Mouse (Mus musculus): ENCODE data around the gene Atp13a3.
A peak's percentile ranks its signal among the peaks of the same experiment; 100 is the strongest.

Gene Atp13a3

DNA sequence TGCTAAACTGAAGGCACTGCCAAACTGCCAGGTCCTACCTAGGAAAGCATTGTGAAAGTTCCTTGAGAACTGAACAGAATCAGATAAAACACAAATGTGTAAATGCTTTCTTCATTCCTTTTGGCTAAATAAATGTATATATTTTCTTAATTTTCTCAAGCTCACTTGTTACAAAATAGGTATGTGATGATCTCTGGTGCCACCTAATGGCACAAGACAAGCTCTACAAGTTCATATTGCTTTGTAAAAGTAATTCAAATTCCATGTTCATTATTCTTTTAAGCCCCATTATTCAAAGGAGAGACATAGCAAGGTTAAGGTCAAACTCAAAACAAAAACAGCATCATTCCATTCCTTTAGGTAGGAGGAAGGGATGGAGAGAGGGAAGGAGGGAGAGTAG lies 91.5 kb downstream of the Atp13a3 start:
- no peak for DNase-seq (ENCODE audit: low spot score in 2 of 2)

DNA sequence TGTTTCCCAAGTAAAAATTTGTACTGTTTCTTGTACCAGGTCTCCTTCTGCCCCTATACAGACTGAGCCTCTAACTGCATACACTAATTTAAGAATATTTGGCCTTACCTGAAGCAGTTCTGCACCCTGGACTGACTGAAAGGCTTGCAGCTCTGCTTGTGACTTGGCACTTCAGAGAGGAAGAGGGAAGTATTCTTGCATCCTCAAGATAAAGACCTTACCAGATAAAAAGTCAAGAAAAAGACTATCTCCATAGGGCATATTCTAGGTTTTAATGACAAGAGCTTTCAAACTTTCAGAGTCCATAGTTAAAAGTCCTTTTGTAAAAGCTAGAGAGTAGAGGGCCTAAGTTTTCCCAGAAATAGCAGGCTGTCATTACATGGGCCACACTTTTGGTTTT lies 95.1 kb downstream of the Atp13a3 start, which contains the start of gene Gp5:
Gene Gp5, minus strand, starts transcription at position 133 of the 400 bp plus-strand sequence.
- DNase-seq (ENCODE audit: low spot score in 2 of 2) = peak in 1 of 2 experiments; percentile 4

DNA sequence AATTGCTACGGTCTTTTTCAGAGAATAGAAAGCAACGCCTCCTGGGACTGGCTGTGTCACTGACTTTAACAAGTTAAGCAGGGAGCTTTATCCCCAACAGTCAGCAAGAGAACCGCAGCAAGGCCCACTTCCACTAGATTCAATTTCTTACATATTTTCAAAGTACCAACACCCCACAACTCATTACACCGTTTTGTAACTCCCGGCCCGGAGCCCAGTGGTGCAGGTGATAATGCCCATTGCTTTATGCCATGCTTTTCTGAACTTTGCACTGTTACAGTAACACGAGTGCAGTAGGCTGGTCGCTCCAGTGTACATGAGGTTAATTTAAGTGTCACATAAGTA lies 95.6 kb downstream of the Atp13a3 start:
- peak in 1 of 2 experiments; percentile 14 for DNase-seq (ENCODE audit: low spot score in 2 of 2)

DNA sequence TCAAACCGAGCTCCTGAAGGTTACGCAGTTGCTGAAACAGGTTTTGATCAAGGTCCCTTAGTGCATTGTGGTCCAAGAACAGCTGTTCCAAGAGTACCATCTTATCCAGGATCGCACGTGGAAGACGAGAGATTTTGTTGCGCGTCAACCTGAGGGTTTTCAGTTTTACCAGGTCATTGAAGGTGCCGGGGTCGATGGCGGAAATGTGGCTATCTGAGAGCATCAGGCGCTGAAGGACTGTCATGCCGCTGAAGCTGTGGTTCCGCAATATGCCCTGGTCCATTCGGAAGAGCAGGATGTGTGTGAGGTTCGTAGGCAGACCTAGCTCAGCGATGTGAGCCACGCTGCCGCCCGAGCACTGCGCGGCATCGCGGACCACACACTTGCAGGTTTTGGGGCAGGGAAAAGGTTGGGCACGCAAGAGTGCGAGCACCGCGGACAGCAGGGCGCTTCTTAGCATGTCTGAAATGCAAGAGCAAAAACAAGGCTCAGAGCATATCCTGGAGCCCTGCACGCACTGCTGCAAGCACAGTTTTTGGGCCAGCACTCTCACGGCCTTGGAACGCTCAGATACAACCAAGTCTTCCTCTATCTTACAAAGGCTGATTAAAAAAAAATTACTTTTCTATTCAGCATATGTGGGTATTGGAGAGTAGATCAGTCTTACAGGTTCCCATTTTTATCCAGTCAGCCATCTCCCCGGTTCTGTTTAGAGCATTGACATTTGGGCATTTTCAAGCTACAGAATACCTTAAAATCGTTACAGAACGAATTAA lies 96.2 kb downstream of the Atp13a3 start:
- DNase-seq (ENCODE audit: low spot score in 2 of 2) = peak; percentile 27 to 34

DNA sequence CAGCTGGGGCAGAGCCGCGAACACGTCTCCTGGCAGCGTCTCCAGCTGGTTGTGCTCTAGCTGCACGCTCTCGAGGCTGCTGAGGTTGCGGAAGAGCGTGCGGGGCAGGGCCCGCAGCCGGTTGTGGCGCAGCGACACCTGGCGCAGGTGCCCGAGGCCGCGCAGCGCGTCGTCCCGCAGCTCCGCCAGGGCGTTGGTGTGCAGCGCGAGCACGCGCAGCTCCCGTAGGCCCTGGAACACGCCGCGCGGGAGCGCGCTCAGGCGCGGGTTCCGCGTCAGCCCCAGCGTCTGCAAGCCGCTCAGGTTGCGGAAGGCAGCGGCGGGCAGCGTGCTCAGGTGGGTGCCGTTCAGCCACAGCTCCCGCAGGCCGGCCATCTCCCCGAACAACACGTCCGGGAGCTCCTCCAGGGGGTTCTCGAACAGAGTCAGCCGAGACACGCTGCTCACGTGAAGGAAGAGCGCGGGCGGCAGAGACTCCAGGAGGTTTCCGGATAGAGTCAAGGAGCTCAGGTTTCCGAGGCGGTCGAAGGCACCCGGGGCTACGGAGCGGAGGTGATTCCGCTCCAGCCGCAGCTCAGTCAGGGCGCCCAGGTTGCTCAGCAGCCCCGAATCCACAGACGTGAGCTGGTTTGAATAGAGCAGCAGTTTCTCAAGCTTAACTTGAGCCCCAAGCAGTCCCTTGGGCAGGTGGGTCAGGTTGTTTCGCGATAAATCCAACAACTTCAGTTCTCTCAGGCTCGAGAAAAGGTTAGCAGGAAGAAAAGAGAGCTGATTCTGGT lies 97.0 kb downstream of the Atp13a3 start:
- DNase-seq (ENCODE audit: low spot score in 2 of 2) = peak; percentile 72 to 77

DNA sequence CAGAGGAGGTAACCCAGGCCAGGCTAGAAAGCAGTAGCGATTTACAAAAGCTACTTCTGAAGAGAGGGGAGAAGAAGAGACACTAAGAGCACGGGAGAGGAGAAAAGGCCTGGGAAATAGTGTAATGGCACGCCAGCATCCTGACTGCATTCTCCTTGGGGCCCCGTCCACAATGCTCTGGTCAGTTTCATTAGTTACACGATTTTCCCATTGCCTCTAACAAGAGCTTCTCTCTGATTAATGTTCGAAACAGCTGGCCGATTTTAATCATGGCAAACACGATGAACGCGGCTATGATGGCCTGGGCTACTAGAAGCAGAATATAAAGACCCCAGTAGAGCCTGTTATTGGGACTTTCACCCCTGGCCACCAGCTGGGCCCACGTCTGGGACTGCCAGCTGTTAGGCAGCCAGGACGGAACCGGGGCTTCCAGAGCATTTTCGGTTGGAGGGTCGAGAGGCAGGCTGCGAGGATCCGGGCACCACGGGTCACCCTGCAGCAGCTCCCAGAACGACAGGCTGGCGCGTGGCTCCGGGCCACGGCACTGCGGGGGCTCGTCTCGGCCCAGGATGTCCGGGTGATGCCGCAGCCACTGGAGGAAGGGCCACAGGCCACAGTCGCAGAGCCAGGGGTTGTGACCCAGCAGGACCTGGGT lies 97.7 kb downstream of the Atp13a3 start:
- DNase-seq (ENCODE audit: low spot score in 2 of 2) = no peak

DNA sequence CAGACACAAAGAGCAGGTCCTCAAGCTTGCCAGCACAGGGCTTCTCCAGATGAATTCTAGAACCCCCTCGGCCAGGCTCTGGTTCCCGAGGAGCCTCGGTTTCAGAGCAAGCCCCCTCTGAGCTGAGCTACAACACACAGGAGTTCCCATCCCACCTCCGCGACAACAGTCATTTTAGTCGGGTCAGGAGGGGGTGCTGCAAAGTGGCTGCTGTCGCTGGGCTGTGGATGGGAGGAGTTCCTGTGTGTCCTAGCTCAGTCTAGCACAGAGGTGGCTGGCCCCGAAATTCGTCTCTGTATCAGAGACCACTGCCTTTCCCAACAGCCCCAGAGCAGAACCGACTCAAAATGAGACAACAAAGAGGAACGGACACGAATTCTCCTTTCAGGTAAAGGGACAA lies 98.5 kb downstream of the Atp13a3 start:
- no peak for DNase-seq (ENCODE audit: low spot score in 2 of 2)

DNA sequence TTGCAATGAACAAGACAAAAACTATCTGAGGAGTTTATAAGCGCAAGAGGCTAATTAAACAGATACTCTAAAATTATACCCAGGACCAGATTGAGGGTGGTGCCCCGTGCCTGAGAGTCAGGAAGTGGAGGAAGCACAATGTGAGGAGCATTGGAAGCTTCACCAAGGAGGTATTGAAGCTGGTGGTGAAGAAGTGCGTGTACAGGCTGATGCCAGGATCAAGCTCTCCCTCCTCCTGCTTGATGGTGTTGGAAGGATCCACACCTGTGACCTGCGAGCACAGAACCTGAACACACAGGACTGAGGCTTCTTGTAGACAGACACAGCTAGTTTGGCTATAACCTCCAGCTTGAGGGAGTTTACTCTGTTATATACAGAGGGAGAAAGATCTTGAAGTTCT lies 99.7 kb downstream of the Atp13a3 start:
- DNase-seq (ENCODE audit: low spot score in 2 of 2) = no peak

DNA sequence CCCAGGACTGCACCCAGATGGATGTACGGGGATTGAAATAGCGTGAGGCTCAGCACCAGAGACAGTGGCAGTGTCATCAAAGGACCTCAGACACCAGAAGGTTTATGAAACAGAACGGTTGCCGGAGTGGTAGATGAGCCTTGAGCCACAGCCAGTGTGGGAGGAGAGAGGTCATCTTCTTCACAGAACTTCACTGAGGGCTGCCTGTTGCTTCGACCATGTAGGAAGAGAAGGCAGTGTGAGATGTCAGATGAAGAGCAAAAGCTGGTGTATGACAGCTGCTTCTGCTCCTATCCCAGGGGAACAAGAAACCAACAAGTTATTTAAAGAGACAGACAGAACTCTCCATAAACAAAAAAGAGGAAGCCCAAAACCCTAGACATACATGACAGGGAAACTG lies 101.5 kb downstream of the Atp13a3 start:
- no peak for DNase-seq (ENCODE audit: low spot score in 2 of 2)

DNA sequence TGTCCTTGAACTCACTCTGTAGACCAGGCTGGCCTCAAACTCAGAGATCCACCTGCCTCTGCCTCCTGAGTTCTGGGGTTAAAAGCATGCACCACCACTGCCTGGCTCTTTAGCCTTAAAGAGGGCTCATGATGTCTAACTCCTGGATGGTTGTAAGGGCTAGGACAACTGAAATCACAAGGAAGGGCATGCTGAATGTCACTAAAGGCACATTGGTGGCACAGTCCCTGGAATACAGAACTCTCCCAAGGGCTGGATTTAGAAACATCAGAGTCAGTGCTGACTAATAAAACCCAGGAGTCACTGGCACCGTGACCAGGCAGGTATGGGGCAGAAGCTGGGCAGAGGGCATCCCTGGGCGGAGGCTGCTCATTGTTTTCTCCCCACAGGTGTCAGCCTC lies 102.4 kb downstream of the Atp13a3 start:
- no peak for DNase-seq (ENCODE audit: low spot score in 2 of 2)

DNA sequence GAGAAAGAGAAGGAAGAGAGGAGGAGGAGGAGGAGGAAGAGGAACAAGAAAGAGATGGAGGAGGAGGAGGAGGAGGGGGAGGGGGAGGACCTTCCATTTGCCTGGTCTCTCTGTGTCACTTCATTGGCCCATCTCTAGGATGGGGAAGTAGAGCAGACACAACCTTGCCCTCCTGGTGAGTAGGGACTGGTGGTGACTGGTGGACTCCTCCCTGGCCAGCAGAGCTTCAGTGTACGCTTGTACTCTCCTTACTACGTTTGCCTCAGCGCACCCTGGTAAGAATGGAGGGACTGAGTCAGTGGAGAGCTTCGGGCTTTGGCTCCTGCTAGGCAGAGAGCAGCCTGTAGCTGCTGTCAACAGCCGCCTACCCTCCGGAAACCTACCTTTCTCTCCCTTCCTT lies 103.1 kb downstream of the Atp13a3 start:
- no peak for DNase-seq (ENCODE audit: low spot score in 2 of 2)

DNA sequence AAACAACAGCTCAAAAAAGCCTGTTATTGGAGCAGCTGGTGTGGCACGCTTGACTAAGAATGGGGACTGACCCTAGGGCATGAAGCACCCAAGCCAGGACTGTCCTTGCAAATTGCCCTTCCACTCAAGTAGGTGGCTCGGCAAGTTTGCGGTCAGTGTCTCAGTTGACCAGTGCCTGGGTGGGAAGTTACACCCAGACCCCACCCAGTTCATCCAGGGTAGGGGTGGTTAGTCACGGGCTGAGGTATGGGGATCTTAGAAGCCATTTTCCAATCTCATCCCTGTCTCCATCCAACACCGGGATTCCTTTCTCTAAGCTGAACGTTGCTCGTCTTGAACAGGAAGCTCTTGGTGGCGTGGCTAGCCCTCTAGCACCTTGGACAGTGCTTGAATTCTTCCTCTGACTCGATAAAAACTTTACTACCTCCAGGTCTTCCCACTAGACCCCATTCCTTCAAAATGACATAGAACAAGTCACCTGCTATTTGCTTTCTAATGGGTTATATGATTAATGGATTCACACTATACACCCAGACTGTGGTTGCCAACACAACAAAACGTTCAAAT lies 106.0 kb downstream of the Atp13a3 start:
- DNase-seq (ENCODE audit: low spot score in 2 of 2) = peak in 1 of 2 experiments; percentile 11

DNA sequence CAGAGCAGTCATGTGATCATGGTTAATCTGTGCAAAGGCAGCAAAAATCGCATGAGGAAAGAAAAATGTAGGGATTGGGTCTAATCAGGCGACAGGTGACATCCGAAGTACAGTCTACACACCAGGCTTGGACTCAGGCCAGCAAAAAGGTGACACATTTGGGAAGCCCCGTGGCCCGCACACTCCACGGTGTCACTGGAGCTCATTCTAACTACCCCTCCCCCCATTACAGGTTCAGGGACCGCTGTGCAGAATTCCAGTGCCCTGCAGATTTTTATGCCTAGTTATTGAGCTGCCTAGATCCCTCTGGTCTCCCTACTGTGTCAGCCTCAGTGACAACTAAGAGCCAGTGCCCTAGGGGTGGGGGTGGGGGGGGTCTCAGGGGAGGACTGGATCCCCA lies 108.3 kb downstream of the Atp13a3 start:
- DNase-seq (ENCODE audit: low spot score in 2 of 2) = no peak

DNA sequence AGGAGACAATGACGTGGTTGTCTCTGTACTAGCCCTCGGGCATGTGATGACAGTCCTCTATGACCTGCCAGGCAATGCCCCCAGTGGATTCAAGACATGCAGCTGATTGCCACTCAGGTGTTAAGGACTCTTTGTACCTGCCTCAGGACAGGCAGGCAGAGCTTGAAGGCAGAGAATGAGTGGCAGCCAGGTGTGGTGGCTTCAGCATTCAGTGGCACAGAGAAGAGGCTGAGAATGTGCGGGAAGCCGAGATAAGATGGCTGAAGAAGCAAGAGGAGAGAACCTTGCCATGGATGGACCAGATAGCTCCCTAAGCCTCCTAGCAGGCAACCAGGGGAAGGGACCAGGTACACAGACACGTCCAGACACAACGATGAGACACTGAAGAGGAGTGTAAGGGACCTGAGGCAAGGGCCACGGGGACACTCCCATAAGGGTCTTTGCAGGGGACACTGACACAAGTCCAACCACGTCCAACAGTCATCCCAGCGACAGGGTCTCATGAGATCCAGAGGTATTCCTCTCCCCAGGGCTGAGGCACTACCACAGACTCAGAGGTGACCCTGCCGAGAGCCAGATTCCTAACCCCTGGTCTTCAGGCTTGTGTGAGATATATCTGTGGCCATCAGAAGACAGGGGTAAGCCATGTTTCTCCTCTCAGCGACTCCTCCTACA lies 109.0 kb downstream of the Atp13a3 start:
- DNase-seq (ENCODE audit: low spot score in 2 of 2) = no peak

DNA sequence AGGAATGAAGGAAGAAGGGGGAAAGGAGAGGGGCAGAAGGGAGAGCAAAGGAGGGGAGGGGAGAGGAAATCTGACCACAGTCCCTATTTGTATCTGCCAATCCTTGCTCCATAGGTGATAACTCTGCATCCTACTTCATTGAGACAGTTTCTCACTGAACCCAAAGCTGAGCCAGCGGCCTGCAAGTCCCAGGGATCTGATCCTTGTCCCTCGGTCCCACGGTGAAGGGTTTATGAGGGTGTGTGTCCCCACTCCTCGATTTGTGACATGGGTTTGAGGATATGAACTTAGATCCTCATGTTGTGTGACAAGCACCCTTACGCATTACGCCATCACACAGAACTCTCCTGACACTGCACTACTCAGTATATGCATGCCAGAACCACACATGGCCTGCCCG lies 110.7 kb downstream of the Atp13a3 start:
- no peak for DNase-seq (ENCODE audit: low spot score in 2 of 2)

DNA sequence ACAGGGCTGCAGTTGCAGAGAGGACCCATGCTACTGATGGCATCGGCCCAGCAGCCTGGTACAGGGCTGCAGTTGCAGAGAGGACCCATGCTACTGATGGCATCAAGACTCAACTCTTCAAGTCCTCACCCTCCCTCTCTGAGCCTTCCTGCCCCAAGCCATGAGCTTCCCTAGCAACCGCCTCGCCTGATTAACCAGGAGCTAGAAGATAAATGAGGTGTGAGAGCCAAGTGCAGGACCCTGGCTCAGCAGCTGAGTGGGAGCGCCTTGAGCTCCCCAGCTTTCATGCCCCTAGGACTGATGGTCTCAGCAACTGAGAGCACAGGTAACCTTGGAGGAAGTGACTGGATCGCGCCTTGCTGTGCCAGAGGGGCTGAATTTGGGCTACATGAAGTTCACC lies 115.3 kb downstream of the Atp13a3 start:
- no peak for DNase-seq (ENCODE audit: low spot score in 2 of 2)

DNA sequence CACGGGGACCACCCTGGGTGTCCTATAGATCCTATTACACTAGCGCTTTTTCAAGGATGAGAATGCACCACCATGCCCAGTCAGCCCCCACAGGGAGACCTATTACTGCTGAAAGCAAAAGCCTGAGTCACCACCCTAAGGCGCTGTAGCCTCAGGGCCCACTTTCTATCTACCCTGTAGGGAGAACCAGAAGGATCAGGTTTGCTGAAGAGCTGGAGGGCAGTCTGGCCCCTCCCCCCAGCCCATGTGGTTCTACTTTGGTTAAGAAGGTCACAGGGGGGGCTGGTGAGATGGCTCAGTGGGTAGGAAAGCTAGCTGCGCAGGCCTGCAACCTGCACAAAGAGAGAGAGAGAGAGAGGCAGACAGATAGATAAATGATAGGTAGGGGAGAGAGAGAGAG lies 120.1 kb downstream of the Atp13a3 start:
- DNase-seq (ENCODE audit: low spot score in 2 of 2) = no peak

DNA sequence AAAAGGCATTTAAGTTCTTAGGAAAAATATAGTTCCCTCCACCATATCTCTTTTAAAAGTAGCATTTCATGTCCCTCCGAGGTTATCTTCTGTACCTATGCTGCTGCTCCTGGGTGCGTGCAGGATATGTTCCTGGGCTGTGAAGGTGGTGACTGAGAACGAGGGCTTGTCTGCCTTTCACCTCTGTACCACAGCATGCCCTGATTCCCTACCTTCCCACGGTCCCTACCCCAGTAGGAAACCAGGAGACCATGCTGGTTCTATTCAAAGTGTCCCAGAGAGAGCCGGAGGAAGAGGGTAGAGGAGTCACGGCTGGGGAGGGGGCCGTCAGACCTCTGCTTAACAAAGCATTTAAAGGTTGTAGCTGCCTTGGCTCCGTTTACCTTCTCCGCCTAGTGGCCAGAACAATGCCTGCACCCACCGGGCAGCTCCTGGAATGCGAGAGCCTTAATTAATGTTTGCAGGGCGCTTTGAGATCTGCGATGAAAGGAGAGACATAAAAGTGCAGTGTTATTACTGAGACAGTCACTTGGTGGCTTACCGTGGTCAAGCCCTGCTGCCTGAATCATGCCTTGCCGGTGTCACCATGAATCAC lies 121.9 kb downstream of the Atp13a3 start:
- peak in 1 of 2 experiments; percentile 31 for DNase-seq (ENCODE audit: low spot score in 2 of 2)

DNA sequence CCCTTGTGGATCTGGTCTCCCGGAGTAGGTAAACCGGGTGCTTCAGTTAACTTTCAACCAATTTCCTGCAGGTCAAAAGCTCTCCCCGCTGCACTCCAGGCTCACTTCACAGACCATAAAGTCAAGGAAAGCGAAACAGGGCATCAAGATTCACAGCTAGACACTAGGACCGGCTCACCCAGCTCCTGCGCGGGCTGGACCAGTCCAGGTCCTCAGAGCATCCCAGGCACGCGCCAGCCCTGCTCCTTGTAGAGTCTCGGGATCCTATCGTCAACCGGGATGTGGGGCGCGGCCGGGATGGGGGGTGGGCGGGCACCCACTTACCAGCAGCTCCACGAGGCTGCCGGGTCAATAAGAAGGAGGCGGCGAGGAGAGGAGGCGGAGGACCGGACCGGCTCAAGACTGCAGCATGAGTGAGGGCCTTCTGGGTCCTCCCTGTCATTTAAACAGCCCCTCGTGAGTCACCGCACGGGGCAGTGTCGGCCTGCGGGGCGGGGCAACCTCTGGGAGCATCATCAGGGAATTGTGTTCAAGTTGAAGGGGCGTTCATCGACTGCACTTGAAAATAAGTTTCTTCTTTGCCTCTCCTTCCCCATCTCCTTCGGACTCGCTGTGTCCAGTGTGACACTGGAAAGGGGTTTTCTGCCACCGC lies 122.8 kb downstream of the Atp13a3 start, which contains the start of gene Lrrc15:
Gene Lrrc15, minus strand, starts transcription at position 413 of the 652 bp plus-strand sequence.
- DNase-seq (ENCODE audit: low spot score in 2 of 2) = no peak

DNA sequence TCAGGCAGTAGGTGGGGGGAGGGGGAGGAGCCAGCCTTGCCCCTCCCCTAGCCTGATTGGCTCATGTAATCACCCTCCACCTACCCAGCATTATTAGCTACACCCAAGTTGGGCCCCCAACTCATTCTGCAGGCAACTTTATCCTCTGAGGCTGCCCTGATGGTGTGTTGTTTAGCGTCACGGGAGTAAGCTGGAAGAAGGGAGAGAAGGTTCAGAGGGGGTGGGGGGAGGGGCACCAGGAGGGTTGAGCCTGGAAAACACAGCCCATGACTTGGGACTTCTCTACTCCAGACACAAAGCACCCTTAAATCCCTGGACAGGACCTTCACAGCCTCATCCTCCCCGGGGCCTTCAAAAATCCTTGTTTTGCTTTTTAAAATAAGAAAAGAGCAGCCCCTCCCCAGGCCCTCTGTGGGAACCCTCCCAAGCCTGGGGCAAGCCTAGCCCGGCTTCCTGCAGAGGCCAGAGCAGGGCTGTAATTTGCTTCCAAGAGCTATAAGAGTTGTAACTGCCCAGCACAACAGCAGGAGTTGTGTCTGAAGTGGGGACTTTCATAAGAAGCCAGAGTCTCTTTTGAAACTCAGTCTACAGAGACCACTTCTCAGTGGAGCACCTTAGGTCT lies 125.0 kb downstream of the Atp13a3 start:
- DNase-seq (ENCODE audit: low spot score in 2 of 2) = no peak

All from right cerebral cortex, postnatal 10 days (tissue).